Mouse (Mus musculus) macrophage (primary cell): Measurements from ENCODE around the gene Cadm1. TPM values are rescaled to one million over a fixed set of nuclear protein-coding genes. Genes with fewer than 3 reads are reported as not detected.

Source experiments
- H3K27ac ChIP-seq: fragments of 350-480 bp; formaldehyde crosslinking; 2 replicates; pipeline ENCODE4 v1.9.0; 2021
- H3K36me3 ChIP-seq: fragments of 350-480 bp; formaldehyde crosslinking; 2 replicates; pipeline ENCODE4 v1.9.0; 2021; ENCODE audit errors: inconsistent target
- H3K4me3 ChIP-seq: fragments of 350-480 bp; formaldehyde crosslinking; 2 replicates; pipeline ENCODE4 v1.9.0; 2021; ENCODE audit errors: inconsistent target
- H3K79me2 ChIP-seq: fragments of 350-480 bp; formaldehyde crosslinking; 2 replicates; pipeline ENCODE4 v1.9.0; 2021; ENCODE audit errors: inconsistent target
- WGBS: methylation state at CpG from one replicate; pipeline ENCODE4 v1.1.7; 2026; ENCODE audit warnings: inconsistent platforms; ENCODE audit not compliant: missing documents; 5-methylcytosine and 5-hydroxymethylcytosine counted together
- polyA plus RNA-seq: library from polyadenylated mRNA; stranded (reverse); fragments of 250-400 nt; gene quantifications from 3 replicates; pipeline ENCODE4 v1.2.4, GENCODE M21; 2018; ENCODE audit warnings: inconsistent platforms

Gene Cadm1
- polyA plus RNA-seq, 1 experiment from 2014 or later = 31.2 TPM

- no peaks in the 10 kb centered on the region for H3K79me2 ChIP-seq
- no peak overlapping the region for H3K4me3 ChIP-seq
- H3K36me3 ChIP-seq = no peaks in the 10 kb centered on the region
- no peak overlapping the region for H3K27ac ChIP-seq
- WGBS = 85% methylated on average over 2 of the region's 2 CpGs
These were observed 331.8 kb downstream of the Cadm1 start for GRCm38 (mm10) chr9:47861783-47862182.

- Histone ChIP-seq H3K36me3 (no peaks in the 10 kb centered on the region), H3K79me2 (no peaks in the 10 kb centered on the region), H3K4me3 (no peak overlapping the region), H3K27ac (no peak overlapping the region)
- WGBS = 45% methylated on average over 1 of the region's 1 CpGs
These were observed 336.0 kb downstream of the Cadm1 start for GRCm38 (mm10) chr9:47866001-47866400.

GRCm38 (mm10) chr9:47867474-47867873 lies 337.5 kb downstream of the Cadm1 start:
- no peak overlapping the region for H3K27ac ChIP-seq
- H3K79me2 ChIP-seq = no peaks in the 10 kb centered on the region
- H3K4me3 ChIP-seq = no peak overlapping the region
- 87% methylated on average over 6 of the region's 7 CpGs for WGBS
- H3K36me3 ChIP-seq = no peaks in the 10 kb centered on the region

- H3K27ac ChIP-seq = no peak overlapping the region
- H3K36me3 ChIP-seq = no peaks in the 10 kb centered on the region
- WGBS = 81% methylated on average over 5 of the region's 5 CpGs
- no peaks in the 10 kb centered on the region for H3K79me2 ChIP-seq
- no peak overlapping the region for H3K4me3 ChIP-seq
These were observed 339.7 kb downstream of the Cadm1 start for GRCm38 (mm10) chr9:47869661-47870060.

GRCm38 (mm10) chr9:47876557-47877206 lies 346.7 kb downstream of the Cadm1 start:
- Histone ChIP-seq H3K4me3 (no peak overlapping the region), H3K36me3 (no peaks in the 10 kb centered on the region), H3K79me2 (no peaks in the 10 kb centered on the region), H3K27ac (no peak overlapping the region)
- WGBS = 91% methylated on average over 10 of the region's 10 CpGs

GRCm38 (mm10) chr9:47880171-47880570 lies 350.2 kb downstream of the Cadm1 start:
- WGBS = 91% methylated on average over 8 of the region's 8 CpGs
- Histone ChIP-seq H3K4me3 (no peak overlapping the region), H3K79me2 (no peaks in the 10 kb centered on the region), H3K27ac (no peak overlapping the region), H3K36me3 (no peaks in the 10 kb centered on the region)

- Histone ChIP-seq H3K27ac (no peak overlapping the region), H3K79me2 (no peaks in the 10 kb centered on the region), H3K4me3 (no peak overlapping the region), H3K36me3 (no peaks in the 10 kb centered on the region)
- WGBS = 89% methylated on average over 11 of the region's 11 CpGs
These were observed 352.4 kb downstream of the Cadm1 start for GRCm38 (mm10) chr9:47882372-47882771.

- no peaks in the 10 kb centered on the region for H3K36me3 ChIP-seq
- no peak overlapping the region for H3K4me3 ChIP-seq
- 91% methylated on average over 8 of the region's 8 CpGs for WGBS
- H3K79me2 ChIP-seq = no peaks in the 10 kb centered on the region
- H3K27ac ChIP-seq = no peak overlapping the region
These were observed 361.7 kb downstream of the Cadm1 start for GRCm38 (mm10) chr9:47891721-47892120.

GRCm38 (mm10) chr9:47892995-47893394 lies 363.0 kb downstream of the Cadm1 start:
- 26% methylated on average over 6 of the region's 6 CpGs for WGBS
- no peaks in the 10 kb centered on the region for H3K36me3 ChIP-seq
- H3K27ac ChIP-seq = no peak overlapping the region
- no peaks in the 10 kb centered on the region for H3K79me2 ChIP-seq
- H3K4me3 ChIP-seq = no peak overlapping the region

- Histone ChIP-seq H3K79me2 (no peaks in the 10 kb centered on the region), H3K4me3 (no peak overlapping the region), H3K27ac (no peak overlapping the region), H3K36me3 (no peaks in the 10 kb centered on the region)
- WGBS = 48% methylated on average over 5 of the region's 5 CpGs
These were observed 364.1 kb downstream of the Cadm1 start for GRCm38 (mm10) chr9:47894096-47894495.

GRCm38 (mm10) chr9:47894661-47895060 lies 364.7 kb downstream of the Cadm1 start:
- H3K79me2 ChIP-seq = no peaks in the 10 kb centered on the region
- no peaks in the 10 kb centered on the region for H3K36me3 ChIP-seq
- 78% methylated on average over 7 of the region's 7 CpGs for WGBS
- no peak overlapping the region for H3K27ac ChIP-seq
- no peak overlapping the region for H3K4me3 ChIP-seq

GRCm38 (mm10) chr9:47895121-47895520 lies 365.1 kb downstream of the Cadm1 start:
- H3K79me2 ChIP-seq = no peaks in the 10 kb centered on the region
- H3K4me3 ChIP-seq = no peak overlapping the region
- 86% methylated on average over 9 of the region's 9 CpGs for WGBS
- H3K36me3 ChIP-seq = no peaks in the 10 kb centered on the region
- H3K27ac ChIP-seq = no peak overlapping the region

- Histone ChIP-seq H3K27ac (no peak overlapping the region), H3K36me3 (no peaks in the 10 kb centered on the region), H3K79me2 (no peaks in the 10 kb centered on the region), H3K4me3 (no peak overlapping the region)
- WGBS = 90% methylated on average over 10 of the region's 10 CpGs
These were observed 370.8 kb downstream of the Cadm1 start for GRCm38 (mm10) chr9:47900734-47901133.

- Histone ChIP-seq H3K27ac (no peak overlapping the region), H3K36me3 (no peaks in the 10 kb centered on the region), H3K4me3 (no peak overlapping the region), H3K79me2 (no peaks in the 10 kb centered on the region)
- WGBS = 87% methylated on average over 7 of the region's 7 CpGs
These were observed 373.7 kb downstream of the Cadm1 start for GRCm38 (mm10) chr9:47903661-47904060.

- Histone ChIP-seq H3K36me3 (no peaks in the 10 kb centered on the region), H3K27ac (no peak overlapping the region), H3K79me2 (no peaks in the 10 kb centered on the region), H3K4me3 (no peak overlapping the region)
- WGBS = 90% methylated on average over 2 of the region's 2 CpGs
These were observed 374.5 kb downstream of the Cadm1 start for GRCm38 (mm10) chr9:47904339-47904922.

GRCm38 (mm10) chr9:47906521-47906920 lies 376.5 kb downstream of the Cadm1 start:
- WGBS = 82% methylated on average over 6 of the region's 6 CpGs
- Histone ChIP-seq H3K4me3 (no peak overlapping the region), H3K79me2 (no peaks in the 10 kb centered on the region), H3K36me3 (no peaks in the 10 kb centered on the region), H3K27ac (no peak overlapping the region)
